Mouse (Mus musculus) forebrain, embryonic 14.5 days (tissue): Measurements from ENCODE around the gene Uckl1. TPM values are rescaled to one million over a fixed set of nuclear protein-coding genes. Genes with fewer than 3 reads are reported as not detected.

Experiments
- ATAC-seq: fragments of 200-750 bp; cut with Nextera tagmentation; 2 replicates; pipeline ENCODE4 v1.8.0; 2017; ENCODE audit warnings: mild to moderate bottlenecking, moderate library complexity
- DNase-seq: peaks from one replicate; pipeline ENCODE4 v3.0.0-alpha.2; 2015; ENCODE audit warnings: low spot score
- H3K27ac ChIP-seq: fragments of 300-500 bp; sonication (generic); 2 replicates; pipeline ENCODE4 v1.5.1; 2014; ENCODE audit warnings: low read depth, mild to moderate bottlenecking, control low read depth, low read length, moderate library complexity
- H3K27me3 ChIP-seq: fragments of 300-500 bp; sonication (generic); replicated peaks from 2 replicates; pipeline ENCODE4 v1.6.1; 2014; ENCODE audit warnings: low read length, control low read depth, mixed read lengths; ENCODE audit not compliant: control insufficient read depth, insufficient read depth
- H3K36me3 ChIP-seq: fragments of 300-500 bp; sonication (generic); 2 replicates; pipeline ENCODE4 v1.6.1; 2014; ENCODE audit warnings: low read length, control low read depth; ENCODE audit not compliant: control insufficient read depth, insufficient read depth
- H3K4me1 ChIP-seq: fragments of 300-500 bp; sonication (generic); 2 replicates; pipeline ENCODE4 v1.6.1; 2014; ENCODE audit warnings: antibody characterized with exemption, low read length, control low read depth; ENCODE audit not compliant: control insufficient read depth, insufficient read depth
- H3K4me2 ChIP-seq: fragments of 300-500 bp; sonication (generic); 2 replicates; pipeline ENCODE4 v1.6.1; 2014; ENCODE audit warnings: mild to moderate bottlenecking, control low read depth, low read length
- H3K4me3 ChIP-seq: fragments of 300-500 bp; sonication (generic); 2 replicates; pipeline ENCODE4 v1.5.1; 2014; ENCODE audit warnings: low read depth, low read length, control low read depth
- H3K9ac ChIP-seq: fragments of 300-500 bp; sonication (generic); 2 replicates; pipeline ENCODE4 v1.6.1; 2014; ENCODE audit warnings: mild to moderate bottlenecking, low read length, control low read depth, moderate library complexity
- H3K9me3 ChIP-seq: fragments of 300-500 bp; sonication (generic); replicated peaks from 2 replicates; pipeline ENCODE4 v1.6.1; 2016; ENCODE audit warnings: low read length, control low read depth, mixed read lengths; ENCODE audit not compliant: control insufficient read depth
- WGBS: fragments of 180-500 bp; shearing (Covaris S2); extraction: QIAGEN DNeasy Blood & Tissue Kit; methylation state at CpG from one replicate; pipeline ENCODE4 v1.1.7; 2014; 5-methylcytosine and 5-hydroxymethylcytosine counted together
- polyA plus RNA-seq: library from polyadenylated mRNA; unstranded; fragments of >200 nt; fragmentation: Nextera tagmentation; extraction: Ambion mirVana; gene quantifications from 2 replicates; pipeline ENCODE4 v1.2.1, GENCODE M21; 2014

Gene Uckl1
- polyA plus RNA-seq, 1 experiment from 2014 or later = 60.0 TPM

- Histone ChIP-seq H3K27me3 (no peaks in the 10 kb centered on the region), H3K9me3 (no peaks in the 10 kb centered on the region), H3K9ac (no peak overlapping the region), H3K4me2 (no peak overlapping the region), H3K4me1 (no peaks in the 10 kb centered on the region), H3K4me3 (no peak overlapping the region), H3K27ac (no peak overlapping the region), H3K36me3 (peaks cover 74% of the 10 kb centered on the region)
- ATAC-seq (no peak), DNase-seq (no peak)
- 91% methylated on average over 5 of the region's 5 CpGs for WGBS
Measured at GRCm38 (mm10) chr2:181548682-181549081, 36.0 kb downstream of the Uckl1 start.

- H3K27me3 ChIP-seq = no peaks in the 10 kb centered on the region
- H3K36me3 ChIP-seq = peaks cover 70% of the 10 kb centered on the region
- no peak overlapping the region for H3K9ac ChIP-seq
- H3K9me3 ChIP-seq = no peaks in the 10 kb centered on the region
- no peak overlapping the region for H3K4me2 ChIP-seq
- no peak overlapping the region for H3K4me3 ChIP-seq
- WGBS = 70% methylated on average over 1 of the region's 1 CpGs
- no peak for DNase-seq
- H3K27ac ChIP-seq = no peak overlapping the region
- ATAC-seq = no peak
- H3K4me1 ChIP-seq = no peaks in the 10 kb centered on the region
Measured at GRCm38 (mm10) chr2:181548227-181548626, 36.5 kb downstream of the Uckl1 start.

GRCm38 (mm10) chr2:181546142-181546541, 38.5 kb downstream of the Uckl1 start:
- H3K4me3 ChIP-seq = no peak overlapping the region
- DNase-seq (no peak), ATAC-seq (no peak)
- H3K9me3 ChIP-seq = no peaks in the 10 kb centered on the region
- no peaks in the 10 kb centered on the region for H3K4me1 ChIP-seq
- no peak overlapping the region for H3K4me2 ChIP-seq
- 97% methylated on average over 7 of the region's 7 CpGs for WGBS
- no peak overlapping the region for H3K27ac ChIP-seq
- H3K36me3 ChIP-seq = peaks cover 51% of the 10 kb centered on the region
- H3K9ac ChIP-seq = no peak overlapping the region
- no peaks in the 10 kb centered on the region for H3K27me3 ChIP-seq

- DNase-seq (no peak), ATAC-seq (no peak)
- Histone ChIP-seq H3K4me3 (no peak overlapping the region), H3K4me1 (peaks cover 4% of the 10 kb centered on the region; the same call in 1 of the 2 replicates), H3K9ac (no peak overlapping the region), H3K36me3 (peaks cover 12% of the 10 kb centered on the region), H3K9me3 (no peaks in the 10 kb centered on the region), H3K27ac (no peak overlapping the region), H3K27me3 (no peaks in the 10 kb centered on the region), H3K4me2 (no peak overlapping the region)
- 96% methylated on average over 6 of the region's 6 CpGs for WGBS
Measured at GRCm38 (mm10) chr2:181541761-181542380, 42.8 kb downstream of the Uckl1 start.

GRCm38 (mm10) chr2:181537444-181538047, 47.1 kb downstream of the Uckl1 start:
- WGBS = 81% methylated on average over 2 of the region's 2 CpGs

GRCm38 (mm10) chr2:181536410-181536809, 48.3 kb downstream of the Uckl1 start:
- ATAC-seq (no peak), DNase-seq (no peak)
- Histone ChIP-seq H3K9ac (no peak overlapping the region), H3K27ac (no peak overlapping the region), H3K36me3 (0 out of 2 replicates have a peak, but pooled peaks cover under 1% of the 10 kb centered on the region), H3K4me1 (peaks cover 4% of the 10 kb centered on the region; the same call in 1 of the 2 replicates), H3K9me3 (no peaks in the 10 kb centered on the region), H3K27me3 (no peaks in the 10 kb centered on the region), H3K4me2 (no peak overlapping the region), H3K4me3 (no peak overlapping the region)
- 95% methylated on average over 2 of the region's 2 CpGs for WGBS

More at GRCm38 (mm10) chr2:181537444-181538047, 47.1 kb downstream of the Uckl1 start:
- Histone ChIP-seq H3K9ac (no peak overlapping the region), H3K4me2 (no peak overlapping the region), H3K4me1 (peaks cover 4% of the 10 kb centered on the region; the same call in 1 of the 2 replicates), H3K27me3 (no peaks in the 10 kb centered on the region), H3K9me3 (no peaks in the 10 kb centered on the region), H3K36me3 (0 out of 2 replicates have a peak, but pooled peaks cover 2% of the 10 kb centered on the region), H3K27ac (peak overlapping the region; percentile 44; the same call in 1 of the 2 replicates), H3K4me3 (no peak overlapping the region)
- peak; percentile 91 for ATAC-seq
- peak; percentile 69 for DNase-seq

GRCm38 (mm10) chr2:181532589-181532988, 52.1 kb downstream of the Uckl1 start:
- Histone ChIP-seq H3K4me2 (no peak overlapping the region), H3K4me3 (no peak overlapping the region), H3K9me3 (no peaks in the 10 kb centered on the region), H3K4me1 (peaks cover 2% of the 10 kb centered on the region; the same call in 1 of the 2 replicates), H3K27ac (no peak overlapping the region), H3K9ac (no peak overlapping the region), H3K36me3 (no peaks in the 10 kb centered on the region), H3K27me3 (no peaks in the 10 kb centered on the region)
- WGBS = 96% methylated on average over 3 of the region's 3 CpGs
- ATAC-seq = no peak
- no peak for DNase-seq

GRCm38 (mm10) chr2:181529076-181529475, 55.6 kb downstream of the Uckl1 start:
- no peak overlapping the region for H3K27ac ChIP-seq
- no peak overlapping the region for H3K4me3 ChIP-seq
- DNase-seq = no peak
- H3K9me3 ChIP-seq = no peaks in the 10 kb centered on the region
- 92% methylated on average over 1 of the region's 1 CpGs for WGBS
- no peak overlapping the region for H3K4me2 ChIP-seq
- no peaks in the 10 kb centered on the region for H3K4me1 ChIP-seq
- no peaks in the 10 kb centered on the region for H3K27me3 ChIP-seq
- H3K9ac ChIP-seq = no peak overlapping the region
- no peak for ATAC-seq
- no peaks in the 10 kb centered on the region for H3K36me3 ChIP-seq

GRCm38 (mm10) chr2:181525526-181525925, 59.2 kb downstream of the Uckl1 start:
- Histone ChIP-seq H3K4me2 (no peak overlapping the region), H3K9ac (no peak overlapping the region), H3K4me1 (peaks cover 8% of the 10 kb centered on the region; the same call in 1 of the 2 replicates), H3K4me3 (no peak overlapping the region), H3K27me3 (no peaks in the 10 kb centered on the region), H3K9me3 (no peaks in the 10 kb centered on the region), H3K36me3 (no peaks in the 10 kb centered on the region), H3K27ac (no peak overlapping the region)
- 91% methylated on average over 5 of the region's 5 CpGs for WGBS
- ATAC-seq (no peak), DNase-seq (no peak)
